Comparison of ENCODE assay signal across 8 mouse cellular contexts in genomic region chr13:21779767-21780731, GRCm38 (mm10). TPM values are rescaled to one million over a fixed set of nuclear protein-coding genes. Genes with fewer than 3 reads are reported as not detected.
DNase-seq lines count a peak whose midpoint lies in the region; ATAC-seq and TF ChIP-seq lines count a peak whose summit lies in the region.

TSS of gene Hist1h1b (minus strand) at chr13:21780625.

- H3K4me1 ChIP-seq in bone marrow macrophage, adult 2 months (ENCODE audit: control insufficient read depth, insufficient read depth, low read length): peaks cover 6% of the 10 kb centered on the region
- peaks cover 37% of the 10 kb centered on the region for H3K4me1 ChIP-seq in embryonic facial prominence, embryonic 15.5 days
- peaks cover 16% of the 10 kb centered on the region for H3K4me1 ChIP-seq in heart, embryonic 10.5 days
- H3K4me1 ChIP-seq in liver, postnatal 0 days (ENCODE audit: insufficient read depth): peaks cover 17% of the 10 kb centered on the region
- peaks cover 45% of the 10 kb centered on the region for H3K4me1 ChIP-seq in neural tube, embryonic 13.5 days (replicated peaks)
- peaks cover 17% of the 10 kb centered on the region for H3K4me1 ChIP-seq in testis, adult 2 months (ENCODE audit: control insufficient read depth, insufficient read depth, low read length)

- peak; percentile 53; the same call in 1 of the 2 replicates for ATAC-seq in embryonic facial prominence, embryonic 15.5 days (ENCODE audit: insufficient number of reproducible peaks, low FRiP score, low TSS enrichment, low read depth)
- ATAC-seq in liver, postnatal 0 days: peak; percentile 49
- ATAC-seq in neural tube, embryonic 13.5 days (ENCODE audit: low read depth): peak; percentile 2; the same call in 1 of the 2 replicates

- DNase-seq in CD4-positive, CD25-positive, alpha-beta regulatory T cell, adult 2 months (ENCODE audit: low read depth, low spot score): peak; percentile 62
- peak; percentile 90 for DNase-seq in heart, embryonic 10.5 days (ENCODE audit: low spot score)
- peak; percentile 61 for DNase-seq in kidney, postnatal 14 days
- peak; percentile 85 for DNase-seq in liver, postnatal 0 days

- peak within 1 kb of the TSS; percentile 69 for H3K9ac ChIP-seq in embryonic facial prominence, embryonic 15.5 days
- peak within 1 kb of the TSS; percentile 87 for H3K9ac ChIP-seq in liver, postnatal 0 days (replicated peaks)
- H3K9ac ChIP-seq in neural tube, embryonic 13.5 days: peak within 1 kb of the TSS; percentile 71

- H3K27ac ChIP-seq in bone marrow macrophage, adult 2 months (ENCODE audit: insufficient read depth, low read depth, low read length): peak within 1 kb of the TSS; percentile 79
- H3K27ac ChIP-seq in embryonic facial prominence, embryonic 15.5 days (replicated peaks): peak within 1 kb of the TSS; percentile 95
- H3K27ac ChIP-seq in heart, embryonic 10.5 days: peak within 1 kb of the TSS; percentile 93
- peak within 1 kb of the TSS; percentile 95 for H3K27ac ChIP-seq in liver, postnatal 0 days (ENCODE audit: low read depth)
- peak within 1 kb of the TSS; percentile 82 for H3K27ac ChIP-seq in neural tube, embryonic 13.5 days (replicated peaks)
- H3K27ac ChIP-seq in testis, adult 2 months (ENCODE audit: control insufficient read depth, insufficient read depth, low read depth, low read length): peak within 1 kb of the TSS; percentile 82

- TF ChIP-seq POLR2A in bone marrow macrophage, adult 2 months (IDR thresholded peaks at IDR 0.05; ENCODE audit: borderline replicate concordance, low read depth, low read length): no peak
- no peak for TF ChIP-seq POLR2A in testis, adult 2 months (IDR thresholded peaks at IDR 0.05; ENCODE audit: control insufficient read depth, low read depth, low read length)

- no peaks in the 10 kb centered on the region for H3K9me3 ChIP-seq in embryonic facial prominence, embryonic 15.5 days (replicated peaks)
- no peaks in the 10 kb centered on the region for H3K9me3 ChIP-seq in heart, embryonic 10.5 days
- no peaks in the 10 kb centered on the region for H3K9me3 ChIP-seq in liver, postnatal 0 days (ENCODE audit: low read length)
- H3K9me3 ChIP-seq in neural tube, embryonic 13.5 days: no peaks in the 10 kb centered on the region

- no peak for TF ChIP-seq EP300 in liver, postnatal 0 days (IDR thresholded peaks at IDR 0.05; ENCODE audit: low read depth)

- WGBS in embryonic facial prominence, embryonic 15.5 days: under 1% methylated on average over 44 of the region's 44 CpGs
- WGBS in heart, embryonic 10.5 days: under 1% methylated on average over 44 of the region's 44 CpGs
- under 1% methylated on average over 44 of the region's 44 CpGs for WGBS in liver, postnatal 0 days (ENCODE audit: insufficient replicate concordance)
- under 1% methylated on average over 44 of the region's 44 CpGs for WGBS in neural tube, embryonic 13.5 days

- TF ChIP-seq CTCF in bone marrow macrophage, adult 2 months (IDR thresholded peaks at IDR 0.05; ENCODE audit: low read depth, low read length): no peak
- TF ChIP-seq CTCF in liver, postnatal 0 days (IDR thresholded peaks at IDR 0.05; ENCODE audit: low read depth): peak; percentile 18
- TF ChIP-seq CTCF in testis, adult 2 months (IDR thresholded peaks at IDR 0.05; ENCODE audit: control insufficient read depth, insufficient read depth, insufficient replicate concordance, low read depth, low read length): no peak

- peak within 1 kb of the TSS; percentile 93 for H3K4me2 ChIP-seq in embryonic facial prominence, embryonic 15.5 days (replicated peaks)
- H3K4me2 ChIP-seq in liver, postnatal 0 days (ENCODE audit: low read depth, low read length): peak within 1 kb of the TSS; percentile 80
- H3K4me2 ChIP-seq in neural tube, embryonic 13.5 days: peak within 1 kb of the TSS; percentile 94

- no peaks in the 10 kb centered on the region for H3K36me3 ChIP-seq in embryonic facial prominence, embryonic 15.5 days
- no peaks in the 10 kb centered on the region for H3K36me3 ChIP-seq in heart, embryonic 10.5 days
- H3K36me3 ChIP-seq in liver, postnatal 0 days (replicated peaks; ENCODE audit: insufficient read depth, low read length): no peaks in the 10 kb centered on the region
- no peaks in the 10 kb centered on the region for H3K36me3 ChIP-seq in neural tube, embryonic 13.5 days
- no peaks in the 10 kb centered on the region for H3K36me3 ChIP-seq in testis, adult 2 months (ENCODE audit: control insufficient read depth, insufficient read depth, low read length)

- no peaks in the 10 kb centered on the region for H3K27me3 ChIP-seq in embryonic facial prominence, embryonic 15.5 days
- H3K27me3 ChIP-seq in heart, embryonic 10.5 days (ENCODE audit: insufficient read depth, poor library complexity, severe bottlenecking): no peaks in the 10 kb centered on the region
- H3K27me3 ChIP-seq in liver, postnatal 0 days (ENCODE audit: insufficient read depth, low read length): no peaks in the 10 kb centered on the region
- H3K27me3 ChIP-seq in neural tube, embryonic 13.5 days: no peaks in the 10 kb centered on the region
- H3K27me3 ChIP-seq in testis, adult 2 months (ENCODE audit: control insufficient read depth, insufficient read depth, low read length): peaks cover 2% of the 10 kb centered on the region; the same call in 1 of the 2 replicates

- peak within 1 kb of the TSS; percentile 65 for H3K4me3 ChIP-seq in bone marrow macrophage, adult 2 months (ENCODE audit: insufficient read depth, low read length)
- H3K4me3 ChIP-seq in embryonic facial prominence, embryonic 15.5 days (replicated peaks): peak within 1 kb of the TSS; percentile 57
- H3K4me3 ChIP-seq in heart, embryonic 10.5 days: peak within 1 kb of the TSS; percentile 68
- H3K4me3 ChIP-seq in liver, postnatal 0 days (ENCODE audit: low read depth, low read length): peak within 1 kb of the TSS; percentile 61
- peak within 1 kb of the TSS; percentile 54 for H3K4me3 ChIP-seq in neural tube, embryonic 13.5 days
- H3K4me3 ChIP-seq in testis, adult 2 months (ENCODE audit: control insufficient read depth, low read depth, low read length): peak within 1 kb of the TSS; percentile 82

RNA-seq across cellular contexts. Expression of gene Hist1h1b, which starts in this region (rescaled TPM):
- 0.82 and 2.1 TPM in 2 replicates for polyA plus RNA-seq in bone marrow macrophage, adult 2 months (2012; ENCODE audit: insufficient read depth, insufficient read length, missing spikeins)
- 16.8 and 19.6 TPM in 2 replicates for polyA plus RNA-seq in embryonic facial prominence, embryonic 15.5 days (2015; fragmentation: Nextera tagmentation; extraction: Ambion mirVana)
- 12.2 and 12.8 TPM in 2 replicates for polyA plus RNA-seq in heart, embryonic 10.5 days (2016; fragmentation: Nextera tagmentation; extraction: Ambion mirVana)
- polyA plus RNA-seq in liver, postnatal 0 days (2015; fragmentation: Nextera tagmentation; extraction: Ambion mirVana): 20.0 and 27.9 TPM in 2 replicates
- 3.2 and 5.8 TPM in 2 replicates for polyA plus RNA-seq in neural tube, embryonic 13.5 days (2015; fragmentation: Nextera tagmentation; extraction: Ambion mirVana)
- polyA plus RNA-seq in testis, adult 2 months (2012; rRNA removed): 0.36 TPM in 1 of 2 replicates, not detected in the other

Comparison
In these comparisons a context has a peak if more than half of its experiments do, and no peak if none do; other contexts are left out.
1. Peak in every context shown above with its lines: DNase-seq, ATAC-seq, H3K4me3 ChIP-seq and H3K27ac ChIP-seq.
2. ATAC-seq: peak in every context shown above with its lines; median percentile 53 in embryonic facial prominence, embryonic 15.5 days; 49 in liver, postnatal 0 days; 2 in neural tube, embryonic 13.5 days.